Mouse (Mus musculus): ENCODE measurements around the gene Wfdc1.

Wfdc1 gene

DNA sequence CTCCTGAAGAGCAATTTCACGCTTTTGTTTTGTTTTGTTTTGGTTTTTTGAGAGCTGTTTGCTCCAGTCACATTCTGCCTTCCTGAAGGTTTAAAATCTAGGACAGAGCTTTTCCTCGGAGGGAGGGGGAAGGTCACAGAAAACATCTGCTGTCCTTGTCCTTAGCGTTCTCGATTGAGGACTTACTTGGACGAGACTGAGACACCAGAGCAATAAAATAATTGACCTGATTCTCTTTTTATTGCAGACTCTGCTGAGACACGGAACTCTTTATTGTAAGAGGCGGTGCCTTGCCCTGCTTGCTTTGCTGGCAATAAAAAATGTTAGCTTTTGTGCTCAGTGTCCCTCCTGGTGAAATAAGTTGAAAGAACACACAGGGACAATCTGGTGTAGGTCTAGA is 26.4 kb upstream of the Wfdc1 start:
- no peak for DNase-seq (ENCODE audit: low read depth, low spot score)

DNA sequence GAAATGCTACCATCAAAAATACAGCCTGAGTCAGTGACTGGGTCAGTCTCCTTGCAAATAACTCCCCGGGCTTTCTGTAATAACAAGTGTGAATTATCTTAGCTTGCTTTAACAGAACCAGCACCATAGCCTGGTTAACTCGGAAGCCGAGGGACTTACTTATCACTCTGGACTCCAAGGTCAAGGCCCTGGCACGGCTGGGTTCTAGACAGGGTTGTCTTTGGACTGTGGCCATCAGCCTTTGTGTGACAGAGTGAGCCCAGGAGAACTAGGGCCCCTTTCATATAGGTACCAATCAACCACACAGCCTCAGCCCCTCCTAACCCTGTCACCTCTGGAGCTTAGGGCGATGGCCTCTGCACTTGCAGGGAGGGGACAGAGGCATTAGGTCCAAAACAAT is 25.1 kb upstream of the Wfdc1 start:
- DNase-seq (ENCODE audit: low read depth, low spot score) = no peak

DNA sequence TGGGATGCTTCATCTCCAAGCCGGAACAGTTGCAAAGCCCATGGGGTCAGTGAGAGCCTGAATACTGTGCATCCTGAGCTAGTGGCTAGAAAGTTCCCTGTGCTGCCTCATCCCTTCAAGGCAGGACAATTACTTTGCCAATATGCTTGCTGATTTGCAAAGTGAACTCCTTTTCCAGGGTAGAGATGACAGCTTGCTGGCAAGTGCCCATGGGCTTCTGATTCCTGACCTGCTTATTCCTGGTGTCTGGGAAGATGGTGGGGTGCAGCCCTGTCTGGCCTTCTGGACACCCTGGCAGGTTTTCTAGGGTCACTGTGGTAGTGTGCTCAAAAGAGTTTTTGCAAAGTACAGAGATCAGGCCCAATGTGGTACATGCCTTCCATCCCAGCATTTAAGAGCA is 23.2 kb upstream of the Wfdc1 start:
- DNase-seq (ENCODE audit: low read depth, low spot score) = no peak

DNA sequence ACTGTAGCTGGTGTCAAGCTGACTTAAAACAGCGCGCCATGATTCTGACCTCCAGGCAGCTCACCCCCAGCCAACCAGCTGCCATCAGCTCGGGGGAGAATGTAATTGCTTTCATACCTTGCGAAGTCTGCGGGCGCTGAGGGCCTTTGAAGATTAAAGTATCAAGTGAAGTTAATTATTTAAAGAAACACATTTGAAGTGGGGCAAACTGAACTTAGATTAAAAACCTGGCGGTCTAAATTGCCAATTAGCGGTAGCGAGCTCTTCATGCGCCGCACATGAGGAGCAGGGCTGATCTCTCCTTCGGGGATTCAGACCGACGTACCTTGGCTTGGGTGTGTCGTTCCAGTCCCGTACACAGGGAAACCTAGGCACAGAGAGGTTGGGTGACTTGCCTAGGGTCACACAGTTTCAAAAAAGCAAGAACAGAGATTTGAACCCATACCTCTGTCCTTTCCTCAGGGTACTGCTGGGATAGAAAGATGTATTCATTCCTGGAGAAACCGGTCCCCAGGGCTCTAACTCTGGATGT is 21.7 kb upstream of the Wfdc1 start:
- no peak for DNase-seq (ENCODE audit: low read depth, low spot score)

DNA sequence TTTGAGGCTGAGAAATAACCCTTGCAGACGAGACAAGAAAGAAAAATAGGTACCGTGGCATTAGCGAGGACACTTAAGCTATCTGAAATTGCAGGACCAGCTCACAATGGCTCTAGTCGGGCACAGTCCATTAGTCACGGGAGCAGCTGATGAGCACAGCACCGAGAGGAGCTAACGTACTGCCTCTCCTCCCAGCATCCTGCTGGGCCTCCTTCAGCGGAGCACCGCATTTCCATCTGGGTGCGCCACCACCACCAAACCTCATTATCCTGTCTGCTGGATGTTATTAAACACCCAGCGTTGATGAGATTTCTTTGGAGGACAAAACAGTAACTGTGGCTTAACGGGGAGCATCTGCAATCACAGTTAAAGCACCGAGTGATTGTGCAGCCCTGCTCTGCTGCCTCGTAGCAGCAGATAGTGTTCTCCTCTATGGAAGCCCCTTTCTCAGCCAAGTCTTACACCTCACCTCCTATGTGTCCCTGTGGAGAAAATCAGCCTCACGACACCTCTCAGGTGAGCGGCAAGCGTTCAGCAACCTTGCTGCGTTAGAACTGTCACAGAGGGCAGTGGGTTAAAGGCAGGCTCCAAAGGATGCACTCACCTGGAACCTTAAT is 21.1 kb upstream of the Wfdc1 start:
- DNase-seq (ENCODE audit: low read depth, low spot score) = no peak

DNA sequence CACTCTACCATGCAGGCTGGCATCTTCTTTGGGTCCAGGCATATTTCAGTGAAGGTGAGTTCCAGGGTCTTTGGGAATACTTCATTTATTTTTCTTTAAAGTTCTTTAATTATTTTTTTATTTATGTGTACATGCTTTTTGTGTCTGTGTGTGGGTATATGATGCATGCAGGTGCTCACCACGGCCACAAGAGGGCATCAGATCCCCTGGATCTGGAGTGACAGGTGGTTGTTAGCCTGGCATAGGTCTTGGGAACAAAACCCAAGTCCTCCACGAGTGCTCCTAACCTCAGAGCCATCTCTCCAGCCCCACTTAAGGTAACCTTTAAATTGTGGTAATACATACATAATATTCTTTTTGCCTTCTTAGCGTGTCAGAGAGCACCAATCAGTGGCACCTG is 20.0 kb upstream of the Wfdc1 start:
- no peak for DNase-seq (ENCODE audit: low read depth, low spot score)

DNA sequence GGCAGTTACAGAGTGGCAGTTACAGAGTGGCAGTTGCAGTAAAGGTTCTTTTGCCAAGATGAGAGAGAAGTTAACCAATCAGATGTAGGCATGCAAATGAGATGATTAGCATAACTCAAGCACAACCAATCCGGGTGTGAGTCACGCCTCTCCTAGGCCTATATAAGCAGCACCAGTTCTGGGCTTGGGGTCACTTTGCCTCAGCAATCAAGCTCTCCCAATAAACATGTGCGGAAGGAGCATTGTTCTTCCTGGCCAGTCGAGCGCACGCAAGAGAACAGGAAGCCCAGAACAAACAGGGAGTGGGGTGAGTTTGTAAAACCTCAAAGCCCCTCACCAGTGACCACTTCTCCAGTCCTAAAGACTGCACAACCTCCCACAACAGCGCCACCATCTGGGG is 19.3 kb upstream of the Wfdc1 start:
- DNase-seq (ENCODE audit: low read depth, low spot score) = no peak

DNA sequence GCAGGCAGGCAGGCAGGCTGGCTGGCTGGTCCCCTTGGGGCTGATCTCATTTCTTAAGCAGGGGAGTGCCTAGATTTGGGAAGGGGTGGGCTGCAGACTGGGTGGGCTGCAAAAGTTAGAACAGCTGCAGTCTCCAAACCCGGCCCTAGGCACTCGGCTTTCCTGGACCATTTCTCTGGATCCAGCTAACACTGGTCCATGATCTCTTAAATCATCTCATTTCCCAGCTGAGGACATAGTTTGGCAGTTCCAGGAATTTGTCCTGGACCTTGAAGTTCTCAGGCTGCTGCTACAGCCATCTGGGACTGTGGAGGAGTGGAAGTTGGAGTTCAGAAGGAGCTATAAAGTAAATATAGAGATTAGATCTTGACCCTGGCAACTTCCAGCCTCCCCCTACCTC is 14.8 kb upstream of the Wfdc1 start:
- DNase-seq (ENCODE audit: low read depth, low spot score) = no peak

DNA sequence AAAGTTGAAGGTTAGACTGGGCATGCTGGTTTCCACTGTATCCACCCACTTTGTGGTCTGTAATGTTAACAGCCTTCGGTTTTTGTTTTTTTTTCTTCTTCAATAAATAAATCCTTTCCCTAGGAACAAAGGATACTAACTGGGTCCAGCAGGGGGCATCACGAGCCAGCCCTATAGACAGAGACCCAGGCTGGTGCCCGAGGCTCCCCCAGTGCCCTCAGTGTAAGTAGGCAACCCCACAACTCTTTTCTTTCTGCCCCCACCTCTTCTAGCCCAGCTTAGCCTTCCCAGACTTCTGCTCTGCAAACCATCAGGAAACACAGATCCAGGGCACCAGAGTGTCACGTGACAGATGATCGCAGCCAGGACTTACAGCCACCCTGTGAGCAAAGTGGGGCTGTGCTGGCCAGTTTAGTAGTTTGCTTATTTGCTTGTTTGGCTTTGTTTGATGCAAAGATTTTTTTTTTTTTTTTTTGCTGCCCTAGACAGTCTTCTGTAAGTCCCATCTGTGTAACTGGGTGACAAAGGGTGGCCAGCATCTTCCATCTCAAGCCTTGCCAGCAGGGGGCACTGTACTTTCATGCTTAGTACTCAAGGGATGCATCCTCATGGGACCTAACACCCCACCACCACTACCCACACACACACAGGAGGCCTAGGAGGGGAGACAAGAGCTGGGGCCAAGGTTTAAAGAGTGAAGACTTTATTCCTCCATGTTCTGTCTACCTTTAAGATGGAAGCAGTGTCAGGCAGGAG is 9.3 kb upstream of the Wfdc1 start:
- no peak for DNase-seq (ENCODE audit: low read depth, low spot score)

DNA sequence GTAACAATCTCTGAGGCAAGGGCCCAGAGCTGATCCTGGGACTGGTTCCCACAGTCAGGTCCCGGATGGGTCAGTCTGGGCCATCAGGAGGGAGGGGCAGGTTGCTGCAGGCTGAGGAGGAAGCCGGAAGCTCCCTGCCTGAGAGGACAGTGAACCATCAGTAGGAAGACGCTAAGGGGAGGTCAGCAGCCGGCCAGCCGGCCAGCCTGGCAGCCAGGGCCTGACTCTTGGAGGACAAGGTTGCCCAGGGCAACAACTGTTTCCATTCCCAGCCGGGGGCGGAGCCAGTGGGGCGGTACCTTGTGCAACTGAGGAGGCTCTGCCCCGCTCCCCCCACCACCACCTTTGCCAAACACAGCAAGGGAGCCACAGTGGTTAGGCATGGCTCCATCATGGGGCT is 5.1 kb upstream of the Wfdc1 start:
- DNase-seq (ENCODE audit: low read depth, low spot score) = peak; percentile 32

DNA sequence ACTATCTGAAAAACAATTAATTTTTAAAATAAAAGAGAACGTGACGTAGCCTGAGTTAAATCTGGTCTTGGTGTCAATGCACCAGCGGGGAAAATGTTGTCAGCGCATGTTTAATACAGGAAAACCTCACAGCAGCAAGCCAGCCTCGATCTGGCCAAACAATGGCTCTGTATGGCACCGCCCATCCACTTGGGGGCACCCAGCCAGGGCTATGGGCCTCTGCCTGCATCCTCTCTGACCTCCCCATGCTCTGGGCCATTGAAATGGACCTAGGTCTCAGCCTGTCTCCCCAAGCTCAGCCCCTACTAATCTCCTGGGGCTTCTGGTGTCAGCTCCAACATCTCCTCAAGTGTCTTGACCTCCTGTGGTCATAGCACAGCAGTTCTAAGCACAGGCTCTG is 4.3 kb upstream of the Wfdc1 start:
- no peak for DNase-seq (ENCODE audit: low read depth, low spot score)

DNA sequence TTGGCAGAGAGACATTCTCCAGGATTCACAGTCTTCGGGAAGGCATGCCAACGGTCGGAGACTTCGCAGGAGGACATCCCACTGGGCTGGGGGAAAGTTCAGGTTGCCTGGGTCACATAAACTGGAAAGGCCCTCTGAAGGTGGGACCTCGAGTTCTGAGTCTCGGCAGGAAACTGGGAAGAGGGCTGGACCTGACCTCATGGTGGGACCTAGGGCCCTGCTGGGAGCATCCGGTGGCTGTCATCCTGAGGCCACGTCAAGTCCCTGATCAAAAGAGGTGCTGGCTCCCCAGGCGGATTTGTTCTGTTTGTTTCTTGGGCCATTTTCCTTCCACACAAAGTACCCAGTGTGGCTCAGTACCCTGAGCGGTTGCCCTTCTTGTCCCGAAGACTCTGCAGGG is 2.7 kb upstream of the Wfdc1 start:
- DNase-seq (ENCODE audit: low read depth, low spot score) = no peak

DNA sequence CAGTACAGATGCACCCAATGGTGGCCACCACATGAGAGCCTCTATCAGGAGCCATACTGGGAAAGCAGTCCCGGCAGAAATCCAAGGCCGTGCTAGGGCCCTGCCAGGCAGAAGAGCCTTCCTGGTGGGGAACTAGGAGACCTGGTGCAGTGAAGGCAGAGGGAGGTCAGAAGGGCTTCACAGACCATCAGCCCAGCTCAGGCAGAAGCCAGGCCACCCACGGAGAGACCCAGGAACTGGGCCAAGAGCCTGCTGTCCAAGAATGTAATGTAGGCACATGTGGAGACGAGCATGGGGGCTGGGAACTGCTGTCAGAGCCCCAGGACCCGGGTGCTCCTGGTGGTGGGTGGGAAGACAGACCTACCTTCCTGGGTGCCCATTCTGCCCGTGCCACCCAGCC is 895 bp upstream of the Wfdc1 start:
- no peak for DNase-seq (ENCODE audit: low read depth, low spot score)

DNA sequence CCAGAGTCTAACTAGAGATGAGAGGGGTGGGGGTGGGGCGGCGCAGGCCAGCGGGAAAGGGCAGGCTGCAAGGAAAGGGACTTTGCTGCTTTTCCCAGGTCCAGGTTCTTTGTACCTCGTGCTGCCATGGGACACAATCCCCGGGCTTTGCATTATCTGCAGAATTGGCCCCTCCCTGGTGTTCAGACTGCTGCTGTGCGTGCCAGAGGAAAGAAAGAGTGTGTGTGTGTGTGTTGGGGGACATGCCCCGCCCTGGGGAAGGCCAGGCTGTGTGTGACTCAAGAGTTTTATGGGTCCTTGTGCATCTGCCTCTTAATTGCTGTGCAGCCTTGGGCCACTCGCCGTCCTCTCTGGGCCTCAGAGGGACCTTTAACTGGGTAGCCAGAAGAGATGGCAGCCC is 2.3 kb downstream of the Wfdc1 start:
- DNase-seq (ENCODE audit: low read depth, low spot score) = no peak

DNA sequence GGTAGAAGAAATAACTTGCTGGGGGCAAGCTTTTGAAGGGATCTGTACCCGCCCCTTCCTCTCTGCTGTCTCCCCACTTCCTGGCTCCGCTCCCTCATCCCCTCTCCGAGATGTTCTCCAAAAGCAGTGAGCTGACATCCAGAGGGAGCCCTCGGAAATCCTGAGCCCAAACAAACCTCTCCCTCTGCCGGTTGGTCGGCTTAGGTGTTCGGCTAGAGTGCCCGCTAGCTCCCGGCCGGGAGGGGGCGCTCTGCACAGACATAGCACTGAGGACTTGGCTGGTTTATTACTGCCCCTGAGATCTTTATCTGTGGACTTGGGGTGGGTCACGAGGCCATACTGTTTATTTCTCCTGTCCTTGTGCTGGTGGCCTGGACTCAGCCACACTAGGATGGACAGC is 3.1 kb downstream of the Wfdc1 start:
- no peak for DNase-seq (ENCODE audit: low read depth, low spot score)

DNA sequence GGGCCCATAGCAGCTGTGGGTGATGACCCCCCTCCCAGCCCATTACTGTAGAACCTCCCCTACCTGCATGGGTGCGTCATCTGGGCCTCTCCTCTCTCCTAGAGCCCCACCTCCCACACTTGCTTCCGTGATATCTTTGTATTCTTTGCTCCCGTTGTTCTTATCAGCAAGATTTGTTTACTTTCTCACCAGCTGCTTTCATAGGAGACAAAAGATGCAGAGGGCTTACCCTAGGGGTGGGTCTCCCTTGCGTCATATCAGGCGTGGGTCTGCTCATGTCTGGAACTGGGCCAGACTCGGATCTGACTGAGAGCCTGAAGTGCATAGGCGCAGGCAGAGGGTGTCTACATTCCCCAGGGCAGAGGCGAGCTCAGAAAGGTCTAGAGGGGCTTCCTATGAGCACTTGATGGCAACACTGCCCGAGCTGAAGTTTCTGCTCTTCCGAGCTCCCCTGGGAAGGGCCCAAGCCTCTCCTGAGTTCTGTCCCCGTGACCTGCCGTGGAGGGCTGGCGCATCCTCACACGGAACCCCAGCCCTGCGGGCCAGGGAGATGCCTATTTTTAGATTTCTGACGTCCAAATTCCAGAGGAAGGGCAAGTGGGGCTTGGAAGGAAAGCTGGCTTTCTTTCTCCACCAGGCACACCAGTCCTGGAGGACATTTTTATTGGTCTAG is 4.4 kb downstream of the Wfdc1 start:
- no peak for DNase-seq (ENCODE audit: low read depth, low spot score)

DNA sequence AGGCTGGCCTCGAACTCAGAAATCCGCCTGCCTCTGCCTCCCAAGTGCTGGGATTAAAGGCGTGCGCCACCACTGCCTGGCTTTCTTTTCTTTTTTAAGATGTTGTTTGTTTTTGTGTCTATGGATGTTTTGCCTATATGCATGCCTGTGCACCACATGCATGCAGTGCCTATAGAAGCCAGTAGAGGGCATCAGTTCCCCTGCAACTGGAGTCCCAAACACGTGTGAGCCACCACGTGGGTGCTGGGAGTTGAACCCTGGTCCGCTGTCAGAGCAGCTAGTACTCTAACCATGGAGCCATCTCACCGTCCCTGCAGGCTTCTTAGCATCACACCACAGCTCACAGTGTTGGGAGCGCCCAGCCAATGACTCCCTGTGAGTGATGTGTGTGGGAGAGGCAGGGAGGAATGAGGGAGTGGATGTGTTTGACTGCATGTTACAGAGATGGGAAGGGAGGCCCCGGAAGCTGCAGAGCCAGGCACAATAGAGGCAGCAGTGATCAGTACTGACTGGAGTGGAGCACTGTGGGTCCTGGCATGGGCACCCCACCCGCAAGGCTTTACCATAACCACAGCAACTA is 7.9 kb downstream of the Wfdc1 start:
- DNase-seq (ENCODE audit: low read depth, low spot score) = no peak

DNA sequence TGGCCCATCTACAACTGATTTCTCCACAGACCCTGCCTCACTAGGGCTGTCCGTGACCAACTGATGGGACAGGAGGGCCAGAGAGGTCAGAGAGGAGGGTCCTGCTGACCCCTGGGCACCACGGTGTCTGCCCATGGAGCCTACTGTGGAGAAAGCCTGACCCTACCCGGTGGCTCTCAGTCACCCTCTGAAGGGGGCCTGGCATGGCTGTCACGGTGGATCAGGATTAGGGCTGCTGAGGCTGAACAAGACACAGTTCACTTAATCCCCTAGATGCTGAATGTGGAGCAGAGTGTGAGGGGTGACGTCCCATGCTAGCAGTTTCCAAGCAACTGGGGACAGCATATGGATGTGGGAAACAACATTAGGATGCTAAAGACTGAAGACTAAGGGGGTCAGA is 9.3 kb downstream of the Wfdc1 start:
- no peak for DNase-seq (ENCODE audit: low read depth, low spot score)

DNA sequence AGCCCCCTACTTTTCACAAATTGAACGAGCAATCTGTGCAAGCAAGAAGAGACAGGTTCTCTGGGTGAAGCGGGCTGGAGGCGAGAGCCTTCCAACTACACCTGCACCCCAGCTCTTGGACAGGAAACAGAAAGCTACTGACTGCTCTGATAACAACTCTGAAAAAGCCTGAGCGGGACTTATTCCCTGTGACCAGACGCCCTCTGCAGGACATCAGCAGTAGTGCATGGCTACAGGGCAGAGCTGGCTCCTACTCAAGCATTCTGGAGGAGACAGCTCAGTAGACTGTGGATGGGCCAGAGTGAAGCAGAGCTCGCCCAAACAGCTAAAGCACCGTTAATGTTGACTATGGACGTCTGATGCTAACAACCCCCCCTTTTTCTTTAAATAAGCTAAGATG is 10.2 kb downstream of the Wfdc1 start:
- DNase-seq (ENCODE audit: low read depth, low spot score) = peak; percentile 84

DNA sequence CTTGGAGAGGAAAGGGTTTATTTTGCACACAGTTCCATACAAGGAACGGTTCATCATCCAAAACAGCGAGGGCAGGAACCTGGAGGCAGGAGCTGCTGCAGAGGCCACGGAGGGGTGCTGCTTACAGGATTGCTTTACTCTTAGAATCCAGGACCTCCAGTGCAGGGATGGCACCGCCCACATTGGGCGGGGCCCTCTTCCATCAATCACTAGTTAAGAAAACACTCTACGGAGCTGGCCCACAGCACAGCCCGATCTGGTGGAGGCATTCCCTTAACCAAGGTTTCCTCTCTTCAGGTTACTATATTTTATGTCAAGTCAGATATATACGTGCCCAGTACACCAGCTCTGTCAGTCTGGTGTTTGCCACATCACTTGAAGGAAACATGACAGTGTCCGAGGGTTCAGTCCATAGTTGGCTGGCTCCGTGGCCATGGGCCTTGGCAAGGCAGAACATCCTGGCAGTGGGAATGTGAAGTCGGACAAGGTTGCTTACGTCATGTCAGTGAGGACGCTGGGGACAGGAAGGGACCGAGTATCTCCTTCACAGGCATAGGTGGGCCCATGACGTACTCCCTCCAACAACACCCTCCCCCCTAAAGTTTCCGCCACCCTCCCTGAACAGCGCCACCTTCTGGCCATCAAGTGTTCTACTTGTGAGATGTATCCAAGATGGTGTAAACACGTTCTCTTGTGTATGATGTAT is 12.1 kb downstream of the Wfdc1 start:
- peak; percentile 46 for DNase-seq (ENCODE audit: low read depth, low spot score)

DNA sequence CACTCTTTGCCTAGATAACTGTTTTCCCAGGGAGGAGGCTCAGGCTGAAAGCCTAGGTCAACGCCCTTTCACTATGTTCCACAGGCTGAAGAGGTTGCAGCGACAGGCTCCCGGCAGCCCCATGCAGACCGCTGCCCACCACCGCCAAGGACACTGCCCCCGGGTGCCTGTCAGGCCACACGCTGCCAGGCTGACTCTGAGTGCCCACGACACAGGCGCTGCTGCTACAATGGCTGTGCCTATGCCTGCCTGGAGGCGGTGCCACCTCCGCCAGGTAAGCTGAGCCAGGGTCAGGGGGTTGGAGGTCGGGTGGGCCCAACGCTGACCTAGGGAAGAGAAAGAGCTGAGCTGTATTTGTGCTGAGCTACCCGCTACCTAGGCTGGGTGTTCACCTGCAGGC is 13.0 kb downstream of the Wfdc1 start:
- no peak for DNase-seq (ENCODE audit: low read depth, low spot score)

DNA sequence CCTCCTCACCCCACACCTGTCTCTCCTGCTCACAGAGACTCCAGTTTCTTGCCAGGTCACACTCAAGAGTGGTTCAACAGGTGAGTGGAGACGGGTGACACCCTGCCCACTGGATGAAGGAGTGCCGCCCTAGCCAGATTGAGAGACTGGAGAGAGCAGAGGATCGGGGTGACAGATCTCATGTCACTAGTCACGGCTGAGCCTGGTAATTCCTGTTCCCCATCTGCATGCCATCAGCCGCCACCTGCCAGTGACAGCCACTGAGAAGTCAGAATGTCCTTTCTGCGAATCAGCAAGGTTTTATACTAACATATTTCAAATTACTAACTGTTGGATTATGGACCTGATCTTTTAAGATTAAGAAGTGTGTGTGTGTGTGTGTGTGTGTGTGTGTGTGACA is 24.4 kb downstream of the Wfdc1 start:
- DNase-seq (ENCODE audit: low read depth, low spot score) = no peak
